Mouse (Mus musculus) myocyte (in vitro differentiated cells): ENCODE results near the gene Camsap2. TPM values are rescaled to one million over a fixed set of nuclear protein-coding genes. Genes with fewer than 3 reads are reported as not detected.

Experiments used
- H3K27me3 ChIP-seq: one replicate; pipeline ENCODE4 v1.6.1; 2011; ENCODE audit not compliant: control insufficient read depth, insufficient read depth, insufficient read length
- H3K36me3 ChIP-seq: one replicate; pipeline ENCODE4 v1.6.1; 2011; ENCODE audit not compliant: control insufficient read depth, insufficient read depth
- H3K4me2 ChIP-seq: one replicate; pipeline ENCODE4 v1.6.1; 2011; ENCODE audit warnings: low read depth, control low read depth
- H3K4me3 ChIP-seq: one replicate; pipeline ENCODE4 v1.5.1; 2011; ENCODE audit warnings: mild to moderate bottlenecking, control low read depth, moderate library complexity
- H3K79me2 ChIP-seq: one replicate; pipeline ENCODE4 v1.6.1; 2011; ENCODE audit not compliant: control insufficient read depth, insufficient read depth
- H3ac ChIP-seq: one replicate; pipeline ENCODE4 v1.6.1; 2011; ENCODE audit not compliant: control insufficient read depth, insufficient read length
- CEBPB ChIP-seq: IDR thresholded peaks from 2 replicates; pipeline ENCODE4 v1.6.1; 2011; ENCODE audit warnings: mild to moderate bottlenecking, moderate library complexity; ENCODE audit not compliant: poor library complexity, insufficient read depth, severe bottlenecking
- E2F4 ChIP-seq: IDR thresholded peaks from one replicate; pipeline ENCODE4 v1.6.1; 2011; ENCODE audit warnings: mild to moderate bottlenecking, control low read depth, moderate library complexity; ENCODE audit not compliant: insufficient read depth
- MAX ChIP-seq: IDR thresholded peaks from one replicate; pipeline ENCODE4 v1.6.1; 2011; ENCODE audit warnings: low read depth, mild to moderate bottlenecking, control low read depth
- MYOD1 ChIP-seq, 3 experiments: IDR thresholded peaks; one replicate each; pipeline ENCODE4 v1.6.1; 2011; ENCODE audit warnings: control low read depth in 2 of 3, low read depth in 2 of 3, mild to moderate bottlenecking in 2 of 3, moderate library complexity in 1 of 3; ENCODE audit not compliant: insufficient read length in 2 of 3, control insufficient read depth in 1 of 3
- MYOG ChIP-seq, 3 experiments: IDR thresholded peaks; one replicate each; pipeline ENCODE4 v1.6.1; 2011; ENCODE audit warnings: control low read depth in 2 of 3, low read depth in 2 of 3, mild to moderate bottlenecking in 2 of 3; ENCODE audit not compliant: insufficient read length in 2 of 3, control insufficient read depth in 1 of 3, insufficient read depth in 1 of 3
- POLR2A ChIP-seq: IDR thresholded peaks from one replicate; pipeline ENCODE4 v1.6.1; 2011; ENCODE audit warnings: low read depth, mild to moderate bottlenecking, control low read depth, moderate library complexity; ENCODE audit not compliant: insufficient read length
- POLR2AphosphoS2 ChIP-seq: IDR thresholded peaks from one replicate; pipeline ENCODE4 v1.6.1; 2011; ENCODE audit warnings: low read depth, control low read depth; ENCODE audit not compliant: insufficient read length
- REST ChIP-seq: IDR thresholded peaks from one replicate; pipeline ENCODE4 v1.6.1; 2011; ENCODE audit warnings: mild to moderate bottlenecking, control low read depth, moderate library complexity; ENCODE audit not compliant: insufficient read depth, insufficient read length
- SRF ChIP-seq: IDR thresholded peaks from one replicate; pipeline ENCODE4 v1.6.1; 2011; ENCODE audit warnings: low read depth; ENCODE audit not compliant: control insufficient read depth, insufficient read length
- TCF12 ChIP-seq: IDR thresholded peaks from one replicate; pipeline ENCODE4 v1.6.1; 2011; ENCODE audit warnings: mild to moderate bottlenecking, control low read depth; ENCODE audit not compliant: poor library complexity, insufficient read depth, severe bottlenecking
- TCF3 ChIP-seq: IDR thresholded peaks from one replicate; pipeline ENCODE4 v1.6.1; 2011; ENCODE audit warnings: low read depth, control low read depth; ENCODE audit not compliant: insufficient read length
- USF1 ChIP-seq: IDR thresholded peaks from one replicate; pipeline ENCODE4 v1.6.1; 2011; ENCODE audit warnings: low read depth, mild to moderate bottlenecking, control low read depth, moderate library complexity
- polyA plus RNA-seq: library from polyadenylated mRNA; unstranded; fragments of >200 nt; fragmentation: generic; extraction: Trizol; gene quantifications from one replicate; pipeline ENCODE4 v1.2.1, GENCODE M21; 2012; ENCODE audit warnings: missing spikeins

Gene Camsap2
- polyA plus RNA-seq, 1 experiment: 6.8 TPM

DNA sequence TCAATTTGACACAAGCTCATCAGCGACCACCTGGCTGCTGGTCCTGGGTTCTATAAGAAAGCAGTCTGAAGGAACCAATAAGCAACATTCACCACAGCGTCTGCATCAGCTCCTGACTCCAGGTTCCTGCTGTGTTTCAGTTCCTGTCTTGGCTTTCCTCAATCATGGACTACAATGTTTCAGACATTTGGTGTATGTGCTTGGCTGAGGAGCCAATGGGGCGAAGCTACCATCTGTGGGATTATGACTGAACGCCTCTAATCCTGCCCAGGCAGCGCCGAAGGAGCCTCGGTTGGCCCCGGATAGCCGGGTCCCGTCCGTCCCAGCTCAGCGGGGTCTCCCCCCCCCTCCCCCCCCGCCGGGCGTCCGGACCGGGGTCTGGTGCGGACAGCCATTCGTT, 18.8 kb upstream of the Camsap2 start:
- no peak overlapping the region for H3K4me3 ChIP-seq
- no peak overlapping the region for H3K4me2 ChIP-seq
- no peak for TF ChIP-seq MAX
- TF ChIP-seq USF1: no peak
- no peak for TF ChIP-seq TCF12
- TF ChIP-seq MYOD1 (IDR thresholded peaks at IDR 0.05; ENCODE audit: control insufficient read depth in 1 of 3, insufficient read length in 2 of 3, low read depth in 2 of 3): no peak
- no peak for TF ChIP-seq TCF3
- TF ChIP-seq POLR2A: no peak
- TF ChIP-seq SRF: no peak
- no peak for TF ChIP-seq MYOG (IDR thresholded peaks at IDR 0.05; ENCODE audit: control insufficient read depth in 1 of 3, insufficient read depth in 1 of 3, insufficient read length in 2 of 3, low read depth in 2 of 3)
- TF ChIP-seq CEBPB: no peak
- no peak for TF ChIP-seq REST
- no peaks in the 10 kb centered on the region for H3K79me2 ChIP-seq
- H3K36me3 ChIP-seq: no peaks in the 10 kb centered on the region
- H3K27me3 ChIP-seq: no peaks in the 10 kb centered on the region
- H3ac ChIP-seq: no peak overlapping the region

DNA sequence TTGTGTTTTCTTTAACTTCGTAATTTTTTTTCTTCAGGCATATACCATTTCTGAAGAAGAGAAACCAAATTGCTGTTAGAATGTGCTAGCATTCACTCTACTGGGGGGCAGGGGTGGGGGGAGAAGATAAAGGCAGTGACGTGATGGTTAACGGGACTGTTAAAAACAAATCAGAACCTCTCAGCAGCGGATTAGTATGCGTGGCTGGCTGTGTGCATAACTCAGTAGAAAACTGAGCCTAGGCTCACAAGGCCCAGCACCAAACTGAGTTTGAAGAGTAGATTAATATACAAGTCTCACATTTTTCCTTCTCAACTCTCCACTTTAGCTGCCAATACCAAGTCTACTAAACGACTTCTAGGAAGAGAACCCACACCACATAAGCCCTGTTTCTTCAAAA, 17.1 kb upstream of the Camsap2 start:
- no peaks in the 10 kb centered on the region for H3K79me2 ChIP-seq
- H3ac ChIP-seq: no peak overlapping the region
- no peak overlapping the region for H3K4me2 ChIP-seq
- H3K4me3 ChIP-seq: no peak overlapping the region
- no peaks in the 10 kb centered on the region for H3K27me3 ChIP-seq
- no peak for TF ChIP-seq REST
- TF ChIP-seq SRF: no peak
- TF ChIP-seq CEBPB: no peak
- no peak for TF ChIP-seq TCF3
- no peak for TF ChIP-seq POLR2A
- TF ChIP-seq MYOG (IDR thresholded peaks at IDR 0.05; ENCODE audit: control insufficient read depth in 1 of 3, insufficient read depth in 1 of 3, insufficient read length in 2 of 3, low read depth in 2 of 3): no peak
- TF ChIP-seq TCF12: no peak
- no peak for TF ChIP-seq POLR2AphosphoS2
- no peak for TF ChIP-seq E2F4
- TF ChIP-seq USF1: no peak
- TF ChIP-seq MYOD1 (IDR thresholded peaks at IDR 0.05; ENCODE audit: control insufficient read depth in 1 of 3, insufficient read length in 2 of 3, low read depth in 2 of 3): no peak
- no peak for TF ChIP-seq MAX
- no peaks in the 10 kb centered on the region for H3K36me3 ChIP-seq

DNA sequence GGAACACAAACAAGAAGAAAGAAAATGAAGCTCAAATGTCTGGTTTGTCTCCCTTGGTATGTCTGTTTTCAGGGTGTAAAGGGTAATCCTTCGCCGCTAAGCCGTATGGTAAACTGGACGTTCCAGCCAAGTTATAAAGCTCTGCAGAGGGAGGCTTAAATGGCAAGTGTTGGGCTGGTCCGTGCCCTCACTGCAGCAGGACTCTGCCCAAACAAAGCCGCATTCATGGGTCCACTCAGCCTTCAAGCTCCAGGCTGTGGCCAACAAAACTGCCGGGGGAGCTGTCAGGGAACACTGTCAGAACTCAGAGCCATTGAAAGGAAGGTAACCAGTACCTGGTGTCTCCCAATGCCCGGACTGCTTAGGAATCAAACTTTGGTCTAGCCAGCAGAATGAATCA, 16.7 kb upstream of the Camsap2 start:
- no peak overlapping the region for H3ac ChIP-seq
- H3K4me3 ChIP-seq: no peak overlapping the region
- no peaks in the 10 kb centered on the region for H3K79me2 ChIP-seq
- H3K36me3 ChIP-seq: no peaks in the 10 kb centered on the region
- H3K27me3 ChIP-seq: no peaks in the 10 kb centered on the region
- no peak overlapping the region for H3K4me2 ChIP-seq
- no peak for TF ChIP-seq SRF
- no peak for TF ChIP-seq REST
- TF ChIP-seq POLR2A: no peak
- TF ChIP-seq TCF3: no peak
- TF ChIP-seq MYOD1 (IDR thresholded peaks at IDR 0.05; ENCODE audit: control insufficient read depth in 1 of 3, insufficient read length in 2 of 3, low read depth in 2 of 3): no peak
- TF ChIP-seq CEBPB: no peak
- no peak for TF ChIP-seq USF1
- TF ChIP-seq TCF12: no peak
- no peak for TF ChIP-seq MAX
- TF ChIP-seq E2F4: no peak
- TF ChIP-seq POLR2AphosphoS2: no peak
- no peak for TF ChIP-seq MYOG (IDR thresholded peaks at IDR 0.05; ENCODE audit: control insufficient read depth in 1 of 3, insufficient read depth in 1 of 3, insufficient read length in 2 of 3, low read depth in 2 of 3)

- TF ChIP-seq MYOD1 (IDR thresholded peaks at IDR 0.05; ENCODE audit: control insufficient read depth in 1 of 3, insufficient read length in 2 of 3, low read depth in 2 of 3) (no peak), CEBPB (no peak), REST (no peak), MYOG (IDR thresholded peaks at IDR 0.05; ENCODE audit: control insufficient read depth in 1 of 3, insufficient read depth in 1 of 3, insufficient read length in 2 of 3, low read depth in 2 of 3) (no peak), POLR2A (no peak), E2F4 (no peak), SRF (no peak), POLR2AphosphoS2 (no peak), TCF12 (no peak)
- no peak overlapping the region for H3ac ChIP-seq
- no peaks in the 10 kb centered on the region for H3K79me2 ChIP-seq
- no peaks in the 10 kb centered on the region for H3K36me3 ChIP-seq
- no peak overlapping the region for H3K4me2 ChIP-seq
- H3K4me3 ChIP-seq: no peak overlapping the region
- no peaks in the 10 kb centered on the region for H3K27me3 ChIP-seq
Observed at GRCm38 (mm10) chr1:136361373-136361772, 15.5 kb upstream of the Camsap2 start.

DNA sequence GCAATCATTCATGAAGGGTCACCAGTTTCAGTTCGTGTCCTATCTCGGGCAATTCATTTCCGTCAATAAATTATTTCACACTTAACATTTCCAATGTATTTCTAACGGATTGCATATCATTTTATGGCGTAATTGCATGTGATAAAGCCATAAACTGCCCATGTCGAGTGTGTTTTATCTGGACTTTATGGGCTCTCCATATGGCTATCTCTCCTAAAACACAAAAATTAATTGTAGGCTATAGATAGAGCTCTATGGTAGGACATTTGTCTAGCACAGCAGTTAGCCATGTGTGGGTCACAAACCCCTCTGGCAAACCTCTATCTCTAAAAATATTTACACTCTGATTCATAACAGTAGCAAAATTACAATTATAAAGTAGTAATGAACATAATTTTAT, 15.0 kb upstream of the Camsap2 start:
- H3ac ChIP-seq: no peak overlapping the region
- H3K36me3 ChIP-seq: no peaks in the 10 kb centered on the region
- no peak overlapping the region for H3K4me3 ChIP-seq
- TF ChIP-seq MYOG (IDR thresholded peaks at IDR 0.05; ENCODE audit: control insufficient read depth in 1 of 3, insufficient read depth in 1 of 3, insufficient read length in 2 of 3, low read depth in 2 of 3) (no peak), POLR2AphosphoS2 (no peak), E2F4 (no peak), TCF12 (no peak), CEBPB (no peak), SRF (no peak), USF1 (no peak), MYOD1 (IDR thresholded peaks at IDR 0.05; ENCODE audit: control insufficient read depth in 1 of 3, insufficient read length in 2 of 3, low read depth in 2 of 3) (no peak), REST (no peak), POLR2A (no peak), TCF3 (no peak), MAX (no peak)
- no peaks in the 10 kb centered on the region for H3K79me2 ChIP-seq
- H3K4me2 ChIP-seq: no peak overlapping the region
- H3K27me3 ChIP-seq: no peaks in the 10 kb centered on the region
